Mouse (Mus musculus): ENCODE data around the gene Hcar1. TPM values are rescaled to one million over a fixed set of nuclear protein-coding genes. Genes with fewer than 3 reads are reported as not detected.

Hcar1 gene
- not detected for polyA plus RNA-seq (2021)

- CTCF ChIA-PET = no interaction called here
- no peak for DNase-seq (ENCODE audit: low read depth, low spot score)
- ATAC-seq = no peak
- in situ Hi-C loops (cut with MboI; ENCODE audit: low pct_unique_long_range_greater_than_20kb) = no loop called here
- POLR2A ChIA-PET = no interaction called here
- no peak for TF ChIP-seq CTCF (IDR thresholded peaks at IDR 0.05)
- peaks cover 29% of the 10 kb centered on the region for H3K27me3 ChIP-seq
Observed at GRCm38 (mm10) chr5:123879928-123880327, at the start of gene Hcar1. TSS of gene Hcar1 (minus strand) at chr5:123880020.

GRCm38 (mm10) chr5:123927118-123927517, 47.3 kb upstream of the Hcar1 start, which contains the start of gene Gm43518:
TSS of gene Gm43518 (plus strand) at chr5:123927418.
- ATAC-seq (no peak), DNase-seq (ENCODE audit: low read depth, low spot score) (no peak)
- ChIA-PET CTCF (interaction anchor here (0.9 to 1.6 kb wide), 2 partner anchors 10 to 13 kb away, joined by 3 to 5 read pairs; no protein-coding TSS in a partner anchor), POLR2A (no interaction called here)
- no peaks in the 10 kb centered on the region for H3K27me3 ChIP-seq
- in situ Hi-C loops (cut with MboI; ENCODE audit: low pct_unique_long_range_greater_than_20kb) = no loop called here
- TF ChIP-seq CTCF (IDR thresholded peaks at IDR 0.05) = no peak

GRCm38 (mm10) chr5:123922112-123922511, 42.3 kb upstream of the Hcar1 start:
- no peaks in the 10 kb centered on the region for H3K27me3 ChIP-seq
- POLR2A ChIA-PET = interaction anchor here (1.3 kb wide), 1 partner anchor 9 kb away, joined by 3 read pairs; no protein-coding TSS in a partner anchor
- no peak for TF ChIP-seq CTCF (IDR thresholded peaks at IDR 0.05)
- in situ Hi-C loops (cut with MboI; ENCODE audit: low pct_unique_long_range_greater_than_20kb) = no loop called here
- ATAC-seq (no peak), DNase-seq (ENCODE audit: low read depth, low spot score) (no peak)
- CTCF ChIA-PET = no interaction called here

GRCm38 (mm10) chr5:123914852-123915251, 35.0 kb upstream of the Hcar1 start:
- ATAC-seq (no peak), DNase-seq (ENCODE audit: low read depth, low spot score) (no peak)
- ChIA-PET POLR2A (no interaction called here), CTCF (interaction anchor here (1.4 to 1.8 kb wide), 3 partner anchors 8 to 13 kb away, joined by 3 to 6 read pairs (median 4); partner anchors contain the start of gene Gm43518)
- no peak for TF ChIP-seq CTCF (IDR thresholded peaks at IDR 0.05)
- no peaks in the 10 kb centered on the region for H3K27me3 ChIP-seq
- in situ Hi-C loops (cut with MboI; ENCODE audit: low pct_unique_long_range_greater_than_20kb) = loop anchor here (5.0 kb wide), 1 partner anchor 288 kb away; no protein-coding TSS in a partner anchor

GRCm38 (mm10) chr5:123907631-123907977, 27.8 kb upstream of the Hcar1 start:
- in situ Hi-C loops (cut with MboI; ENCODE audit: low pct_unique_long_range_greater_than_20kb) = loop anchor here (5.0 kb wide), 1 partner anchor 90 kb away; no protein-coding TSS in a partner anchor
- no peak for TF ChIP-seq CTCF (IDR thresholded peaks at IDR 0.05)
- no peaks in the 10 kb centered on the region for H3K27me3 ChIP-seq
- ATAC-seq (no peak), DNase-seq (ENCODE audit: low read depth, low spot score) (no peak)
- CTCF ChIA-PET = interaction anchor here (0.7 to 1.7 kb wide), 3 partner anchors 12 to 87 kb away, joined by 3 to 7 read pairs (median 3); no protein-coding TSS in a partner anchor
- POLR2A ChIA-PET = interaction anchor here (0.5 kb wide), 1 partner anchor 15 kb away, joined by 3 read pairs; no protein-coding TSS in a partner anchor

GRCm38 (mm10) chr5:123906976-123907630, 27.3 kb upstream of the Hcar1 start, which contains the start of gene Denr:
TSS of gene Denr (plus strand) at chr5:123907175.
- no peaks in the 10 kb centered on the region for H3K27me3 ChIP-seq
- in situ Hi-C loops (cut with MboI; ENCODE audit: low pct_unique_long_range_greater_than_20kb) = loop anchor here (5.0 kb wide), 1 partner anchor 90 kb away; no protein-coding TSS in a partner anchor
- DNase-seq (ENCODE audit: low read depth, low spot score) = peak; percentile 85
- CTCF ChIA-PET = interaction anchor here (0.7 to 1.7 kb wide), 4 partner anchors 12 to 282 kb away, joined by 3 to 7 read pairs (median 3); no protein-coding TSS in a partner anchor
- POLR2A ChIA-PET = no interaction called here
- ATAC-seq = peak; percentile 84
- TF ChIP-seq CTCF (IDR thresholded peaks at IDR 0.05) = peak; percentile 99

- CTCF ChIA-PET = interaction anchor here (0.6 to 1.1 kb wide), 5 partner anchors 86 to 297 kb away, joined by 3 read pairs; no protein-coding TSS in a partner anchor
- no peak for TF ChIP-seq CTCF (IDR thresholded peaks at IDR 0.05)
- no peaks in the 10 kb centered on the region for H3K27me3 ChIP-seq
- ATAC-seq (no peak), DNase-seq (ENCODE audit: low read depth, low spot score) (peak; percentile 42)
- POLR2A ChIA-PET = no interaction called here
- in situ Hi-C loops (cut with MboI; ENCODE audit: low pct_unique_long_range_greater_than_20kb) = loop anchor here (5.0 kb wide), 1 partner anchor 89 kb away; no protein-coding TSS in a partner anchor
Observed at GRCm38 (mm10) chr5:123906146-123906975, 26.5 kb upstream of the Hcar1 start.

- ATAC-seq (no peak), DNase-seq (ENCODE audit: low read depth, low spot score) (no peak)
- POLR2A ChIA-PET = no interaction called here
- in situ Hi-C loops (cut with MboI; ENCODE audit: low pct_unique_long_range_greater_than_20kb) = no loop called here
- H3K27me3 ChIP-seq = no peaks in the 10 kb centered on the region
- CTCF ChIA-PET = interaction anchor here (0.9 kb wide), 1 partner anchor 9 kb away, joined by 5 read pairs; no protein-coding TSS in a partner anchor
- TF ChIP-seq CTCF (IDR thresholded peaks at IDR 0.05) = no peak
Observed at GRCm38 (mm10) chr5:123904059-123904672, 24.3 kb upstream of the Hcar1 start.

GRCm38 (mm10) chr5:123897352-123897751, 17.5 kb upstream of the Hcar1 start:
- no peaks in the 10 kb centered on the region for H3K27me3 ChIP-seq
- in situ Hi-C loops (cut with MboI; ENCODE audit: low pct_unique_long_range_greater_than_20kb) = no loop called here
- no peak for DNase-seq (ENCODE audit: low read depth, low spot score)
- no peak for ATAC-seq
- ChIA-PET POLR2A (interaction anchor here (0.6 kb wide), 1 partner anchor 20 kb away, joined by 6 read pairs; no protein-coding TSS in a partner anchor), CTCF (interaction anchor here (0.9 kb wide), 1 partner anchor 19 kb away, joined by 3 read pairs; no protein-coding TSS in a partner anchor)
- no peak for TF ChIP-seq CTCF (IDR thresholded peaks at IDR 0.05)

GRCm38 (mm10) chr5:123896395-123896794, 16.6 kb upstream of the Hcar1 start:
- TF ChIP-seq CTCF (IDR thresholded peaks at IDR 0.05) = no peak
- DNase-seq (ENCODE audit: low read depth, low spot score) = no peak
- no peak for ATAC-seq
- CTCF ChIA-PET = no interaction called here
- POLR2A ChIA-PET = no interaction called here
- in situ Hi-C loops (cut with MboI; ENCODE audit: low pct_unique_long_range_greater_than_20kb) = no loop called here
- no peaks in the 10 kb centered on the region for H3K27me3 ChIP-seq

All from Patski (cell line).